ENCODE assay signal across 8 mouse cellular contexts in the genomic region with DNA sequence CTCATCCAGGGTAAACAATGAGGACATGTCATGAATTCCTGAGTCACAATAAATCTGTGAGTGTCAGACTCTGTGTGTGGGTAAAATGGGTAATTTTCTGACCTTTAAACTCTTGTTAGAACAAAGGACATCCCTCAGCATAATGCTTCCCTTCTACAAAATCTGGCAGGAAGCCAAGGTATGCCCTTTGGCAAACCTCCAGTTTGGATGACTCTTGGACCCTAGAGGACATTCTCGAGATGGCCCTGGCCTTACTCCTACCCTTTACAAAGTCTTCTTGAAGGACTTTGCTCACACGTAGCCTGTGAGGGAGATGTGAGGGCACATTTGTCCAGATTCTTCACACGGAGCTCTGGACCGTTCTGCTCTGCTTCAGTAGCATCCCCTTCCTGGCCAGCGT.
A peak's percentile ranks its signal among the peaks of the same experiment; 100 is the strongest.
DNase-seq lines count a peak whose midpoint lies in the region; ATAC-seq lines count a peak whose summit lies in the region.
"Had no signal": no experiment of that assay in that cellular context is flagged by ENCODE, and none has a peak within 500 bp of the region (broad histone marks: within the 10 kb centered on the region; RNA-seq: fewer than 3 reads in every experiment).

No protein-coding gene starts in this region.

- no peaks in the 10 kb centered on the region for H3K9me3 ChIP-seq in embryonic facial prominence, embryonic 15.5 days (replicated peaks)
- H3K9me3 ChIP-seq: liver, embryonic 13.5 days had no signal

- ATAC-seq in embryonic facial prominence, embryonic 15.5 days (ENCODE audit: insufficient number of reproducible peaks, low FRiP score, low TSS enrichment, low read depth): peak; percentile 29; the same call in 1 of the 2 replicates

- H3K9ac ChIP-seq in embryonic facial prominence, embryonic 15.5 days: no peak overlapping the region
- H3K9ac ChIP-seq: liver, embryonic 13.5 days had no signal

- H3K36me3 ChIP-seq in embryonic facial prominence, embryonic 15.5 days: no peaks in the 10 kb centered on the region
- H3K36me3 ChIP-seq: liver, embryonic 13.5 days had no signal

- no peak overlapping the region for H3K27ac ChIP-seq in embryonic facial prominence, embryonic 15.5 days (replicated peaks)
- H3K27ac ChIP-seq: liver, embryonic 13.5 days had no signal

- peak; percentile 55 for DNase-seq in testis, postnatal 10 days (ENCODE audit: low spot score)
- DNase-seq in testis, postnatal 14 days (ENCODE audit: low spot score): no peak
- DNase-seq in kidney, postnatal 36 days: peak; percentile 88
- DNase-seq in thymus, postnatal 10 days (ENCODE audit: low spot score in 2 of 2): no peak
- DNase-seq in right cerebral cortex, adult 2 months (ENCODE audit: low spot score in 2 of 2): no peak
- DNase-seq in urinary bladder, adult 2 months (ENCODE audit: low spot score): no peak
- DNase-seq: liver, embryonic 13.5 days had no signal

- no peak overlapping the region for H3K4me2 ChIP-seq in embryonic facial prominence, embryonic 15.5 days (replicated peaks)
- H3K4me2 ChIP-seq: liver, embryonic 13.5 days had no signal

- H3K4me1 ChIP-seq in embryonic facial prominence, embryonic 15.5 days: peaks cover 11% of the 10 kb centered on the region
- H3K4me1 ChIP-seq: liver, embryonic 13.5 days had no signal

- 44% methylated on average over 5 of the region's 5 CpGs for WGBS in embryonic facial prominence, embryonic 15.5 days

- H3K4me3 ChIP-seq in embryonic facial prominence, embryonic 15.5 days (replicated peaks): no peak overlapping the region
- H3K4me3 ChIP-seq: liver, embryonic 13.5 days had no signal

- 0 out of 2 replicates have a peak, but pooled peaks cover 2% of the 10 kb centered on the region for H3K27me3 ChIP-seq in embryonic facial prominence, embryonic 15.5 days
- H3K27me3 ChIP-seq: liver, embryonic 13.5 days had no signal

Comparison
In these comparisons a context has a peak if more than half of its experiments do, and no peak if none do; other contexts are left out.
1. DNase-seq: peak in testis, postnatal 10 days (single experiment) and kidney, postnatal 36 days (2 of 2); none in testis, postnatal 14 days (single experiment), thymus, postnatal 10 days (0 of 2), right cerebral cortex, adult 2 months (0 of 2) and urinary bladder, adult 2 months (single experiment).